Mouse (Mus musculus) CH12.LX (cell line): ENCODE measurements around the gene Vdac1. TPM values are rescaled to one million over a fixed set of nuclear protein-coding genes. Genes with fewer than 3 reads are reported as not detected.

ENCODE experiments used
- DNase-seq: peaks from one replicate; pipeline ENCODE4 v3.0.0-alpha.2; 2013; ENCODE audit errors: extremely low read depth
- H3K27ac ChIP-seq: 2 replicates; pipeline ENCODE4 v1.5.1; 2012; ENCODE audit warnings: low read depth, mild to moderate bottlenecking, control low read depth, moderate library complexity; ENCODE audit not compliant: insufficient read depth
- H3K27me3 ChIP-seq: replicated peaks from 2 replicates; pipeline ENCODE3; 2012; ENCODE audit warnings: inconsistent platforms
- H3K36me3 ChIP-seq, 2 experiments: replicated peaks in 1 of 2; 2 replicates each; pipeline versions ENCODE3 to v1.6.1; 2012; ENCODE audit warnings: inconsistent platforms in 1 of 2, low read length in 1 of 2, mild to moderate bottlenecking in 1 of 2, mixed read lengths in 1 of 2, moderate library complexity in 1 of 2; ENCODE audit not compliant: control insufficient read depth in 1 of 2, insufficient read depth in 1 of 2
- H3K4me1 ChIP-seq, 2 experiments: 2 replicates each; pipeline ENCODE4 v1.6.1; 2012; ENCODE audit warnings: inconsistent platforms in 1 of 2, moderate library complexity in 1 of 2; ENCODE audit not compliant: insufficient read depth in 2 of 2, control insufficient read depth in 1 of 2
- H3K4me2 ChIP-seq: 2 replicates; pipeline ENCODE4 v1.6.1; 2012; ENCODE audit warnings: low read depth, mild to moderate bottlenecking, control low read depth; ENCODE audit not compliant: poor library complexity, insufficient read depth, severe bottlenecking
- H3K4me3 ChIP-seq, 3 experiments: fragments of 150-350 bp in 1 of 3; sonication (generic) in 1 of 3; replicated peaks in 1 of 3; 2 replicates each; pipeline versions ENCODE3 to v1.5.1; 2011 to 2012; ENCODE audit warnings: low read depth in 2 of 3, low read length in 2 of 3, mild to moderate bottlenecking in 2 of 3, moderate library complexity in 2 of 3, control low read depth in 1 of 3, improper control_type of control experiment in 1 of 3, inconsistent platforms in 1 of 3, mixed read lengths in 1 of 3; ENCODE audit not compliant: poor library complexity in 1 of 3
- H3K79me2 ChIP-seq: replicated peaks from 2 replicates; pipeline ENCODE4 v1.6.1; 2012; ENCODE audit warnings: mild to moderate bottlenecking, moderate library complexity; ENCODE audit not compliant: control insufficient read depth, poor library complexity, insufficient read depth, severe bottlenecking; ENCODE audit errors: extremely low read depth
- H3K9ac ChIP-seq: 2 replicates; pipeline ENCODE4 v1.6.1; 2012; ENCODE audit warnings: low read depth, mild to moderate bottlenecking, control low read depth, moderate library complexity; ENCODE audit not compliant: insufficient read depth
- H3K9me3 ChIP-seq: replicated peaks from 2 replicates; pipeline ENCODE3; 2012; ENCODE audit warnings: low read length, inconsistent platforms, mixed read lengths
- BHLHE40 ChIP-seq: IDR thresholded peaks from 2 replicates; pipeline ENCODE4 v1.6.1; 2011; ENCODE audit warnings: mild to moderate bottlenecking, low read depth, low read length, improper control_type of control experiment
- CHD2 ChIP-seq: IDR thresholded peaks from 2 replicates; pipeline ENCODE4 v1.6.1; 2011; ENCODE audit warnings: low read length, improper control_type of control experiment
- CTCF ChIP-seq, 2 experiments: IDR thresholded peaks in 1 of 2; conservative IDR thresholded peaks in 1 of 2; 2 replicates each; pipeline ENCODE4 v1.5.1; 2011 to 2012; ENCODE audit warnings: low read depth in 2 of 2, low read length in 2 of 2, improper control_type of control experiment in 1 of 2, inconsistent platforms in 1 of 2, mild to moderate bottlenecking in 1 of 2, moderate library complexity in 1 of 2
- EP300 ChIP-seq: IDR thresholded peaks from 2 replicates; pipeline ENCODE4 v1.6.1; 2011; ENCODE audit warnings: low read length, improper control_type of control experiment
- ETS1 ChIP-seq: conservative IDR thresholded peaks from 2 replicates; pipeline ENCODE4 v1.6.1; 2012; ENCODE audit warnings: low read depth, mild to moderate bottlenecking, inconsistent platforms, low read length, improper control_type of control experiment, moderate library complexity
- GABPA ChIP-seq: IDR thresholded peaks from 2 replicates; pipeline ENCODE4 v1.6.1; 2012; ENCODE audit warnings: low read depth, low read length, improper control_type of control experiment, inconsistent platforms; ENCODE audit not compliant: insufficient replicate concordance
- KAT2A ChIP-seq: IDR thresholded peaks from 2 replicates; pipeline ENCODE4 v1.6.1; 2012; ENCODE audit warnings: low read length, improper control_type of control experiment, inconsistent platforms; ENCODE audit not compliant: insufficient replicate concordance
- MYC ChIP-seq: IDR thresholded peaks from 2 replicates; pipeline ENCODE4 v1.6.1; 2011; ENCODE audit warnings: low read depth, mild to moderate bottlenecking, improper control_type of control experiment, low read length
- NRF1 ChIP-seq: IDR thresholded peaks from 2 replicates; pipeline ENCODE4 v1.6.1; 2014; ENCODE audit warnings: low read depth, mild to moderate bottlenecking, inconsistent platforms, low read length, improper control_type of control experiment, moderate library complexity
- RAD21 ChIP-seq: IDR thresholded peaks from 2 replicates; pipeline ENCODE4 v1.6.1; 2011; ENCODE audit warnings: low read depth, mild to moderate bottlenecking, low read length, improper control_type of control experiment, moderate library complexity
- RCOR1 ChIP-seq: conservative IDR thresholded peaks from 2 replicates; pipeline ENCODE4 v1.6.1; 2012; ENCODE audit warnings: low read depth, mild to moderate bottlenecking, inconsistent platforms, low read length, improper control_type of control experiment
- SIN3A ChIP-seq: IDR thresholded peaks from 2 replicates; pipeline ENCODE4 v1.6.1; 2012; ENCODE audit warnings: low read length, improper control_type of control experiment, inconsistent platforms
- SMC3 ChIP-seq: IDR thresholded peaks from 2 replicates; pipeline ENCODE4 v1.6.1; 2011; ENCODE audit warnings: low read depth, low read length, improper control_type of control experiment
- TBP ChIP-seq: conservative IDR thresholded peaks from 2 replicates; pipeline ENCODE4 v1.6.1; 2011; ENCODE audit warnings: low read depth, low read length, improper control_type of control experiment
- USF2 ChIP-seq: conservative IDR thresholded peaks from 2 replicates; pipeline ENCODE4 v1.6.1; 2011; ENCODE audit warnings: low read depth, low read length, improper control_type of control experiment
- dilution Hi-C: fragments of 300-500 bp; cut with MboI; formaldehyde crosslinking; loops from 2 replicates; pipeline ENCODE4 v1.14.3; 2020; ENCODE audit warnings: low sequenced_read_pairs; ENCODE audit not compliant: extremely low pct_unique_long_range_greater_than_20kb, extremely low pct_ligation_motif_present
- in situ Hi-C: fragments of 300-500 bp; cut with MboI; formaldehyde crosslinking; loops from 3 replicates; pipeline ENCODE4 v1.14.3; 2019; ENCODE audit warnings: low sequenced_read_pairs, low pct_ligation_motif_present, low pct_unique_long_range_greater_than_20kb, mixed read lengths
- polyA plus RNA-seq: library from polyadenylated mRNA; unstranded; fragments of >175 nt; gene quantifications from 2 replicates; pipeline ENCODE4 v1.2.1, GENCODE M21; 2012; ENCODE audit warnings: low read depth; ENCODE audit not compliant: insufficient read length
- total RNA-seq, 2 experiments: library from RNA; depleted of rRNA; stranded (reverse); fragments of 300-350 nt in 1 of 2; fragments of >200 nt in 1 of 2; gene quantifications; 2 replicates each; pipeline ENCODE4 v1.2.3; 2012 to 2014

Vdac1 gene
- total and polyA plus RNA-seq, 3 experiments = 204 to 315 (median 289) TPM

GRCm38 (mm10) chr11:52394494-52394893 lies 33.8 kb downstream of the Vdac1 start:
- Histone ChIP-seq H3K4me3 (no peak overlapping the region), H3K4me2 (no peak overlapping the region), H3K9ac (no peak overlapping the region), H3K4me1 (peaks cover 6 to 23% of the 10 kb centered on the region in 2 experiments; a peak in 3 of 4 replicates), H3K9me3 (peaks cover 2% of the 10 kb centered on the region), H3K27ac (no peak overlapping the region), H3K79me2 (peaks cover 29% of the 10 kb centered on the region), H3K36me3 (peaks cover 2 to 35% of the 10 kb centered on the region in 2 experiments), H3K27me3 (no peaks in the 10 kb centered on the region)
- TF ChIP-seq CHD2 (no peak), SMC3 (no peak), EP300 (no peak), MYC (no peak), RAD21 (no peak), USF2 (no peak), KAT2A (no peak), GABPA (no peak), TBP (no peak), NRF1 (no peak), ETS1 (no peak), BHLHE40 (no peak), RCOR1 (no peak)
- DNase-seq = no peak
- dilution Hi-C loops = no loop called here
- in situ Hi-C loops = no loop called here

DNA sequence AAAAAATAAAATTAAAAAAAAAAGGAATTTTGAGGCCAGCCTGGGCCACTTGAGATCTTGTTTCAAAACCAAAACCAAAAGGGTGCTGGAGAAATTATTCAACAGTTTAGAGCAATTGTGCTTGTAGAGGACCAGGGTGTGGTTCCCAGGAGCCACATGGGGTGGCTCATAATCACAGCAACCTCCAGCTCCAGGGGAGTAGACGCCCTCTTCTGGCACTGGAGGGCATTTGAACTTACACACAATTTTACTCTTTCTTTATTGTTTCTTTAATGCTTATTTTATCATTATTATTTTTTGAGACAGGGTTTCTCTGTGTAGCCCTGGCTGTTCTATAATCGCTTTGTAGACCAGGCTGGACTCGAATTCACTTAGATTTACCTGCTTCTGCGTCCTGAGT lies 34.7 kb downstream of the Vdac1 start:
- DNase-seq = peak; percentile 45
- no peak for TF ChIP-seq MYC
- no peak for TF ChIP-seq SIN3A
- TF ChIP-seq CTCF (conservative IDR thresholded peaks at IDR 0.05 in 1 of 2, IDR thresholded peaks at IDR 0.05 in 1 of 2; ENCODE audit: low read depth in 2 of 2, low read length in 2 of 2) = peak in 1 of 2 experiments; percentile 52; a peak in 2 of 4 replicates
- TF ChIP-seq TBP = no peak
- H3K27me3 ChIP-seq = no peaks in the 10 kb centered on the region
- no peak overlapping the region for H3K4me3 ChIP-seq
- H3K4me1 ChIP-seq = peaks cover 6 to 28% of the 10 kb centered on the region in 2 experiments; a peak in 3 of 4 replicates
- no peak overlapping the region for H3K27ac ChIP-seq
- peaks cover 2% of the 10 kb centered on the region for H3K9me3 ChIP-seq
- dilution Hi-C loops (no loop called here), in situ Hi-C loops (no loop called here)
- no peak overlapping the region for H3K9ac ChIP-seq
- peaks cover 37% of the 10 kb centered on the region for H3K79me2 ChIP-seq
- H3K4me2 ChIP-seq = peak overlapping the region; percentile 92
- peaks cover 2 to 32% of the 10 kb centered on the region in 2 experiments for H3K36me3 ChIP-seq
